15 mouse cellular contexts compared by ENCODE assay signal in the genomic region with DNA sequence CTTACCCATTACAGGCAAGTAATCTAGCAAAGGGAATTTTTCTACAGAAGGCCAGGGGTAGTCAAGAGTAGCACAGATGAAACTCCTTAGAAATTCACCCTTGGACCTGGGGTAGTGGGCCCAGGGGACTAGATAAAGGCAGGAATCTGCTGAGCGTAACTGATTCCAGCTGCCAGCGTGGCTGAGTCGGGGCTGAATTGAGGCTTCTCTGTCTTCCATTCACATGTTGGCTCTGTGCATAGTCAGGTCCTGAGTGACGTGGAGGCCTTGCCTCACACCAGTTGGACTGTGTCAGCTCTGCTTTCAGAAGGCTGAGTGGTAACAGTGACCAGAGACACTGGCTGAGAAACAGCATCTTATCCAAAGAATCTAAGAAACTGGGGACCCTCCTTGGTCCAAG. TPM values are rescaled to one million over a fixed set of nuclear protein-coding genes. Genes with fewer than 3 reads are reported as not detected.
A peak's percentile ranks its signal among the peaks of the same experiment; 100 is the strongest.
DNase-seq lines count a peak whose midpoint lies in the region; ATAC-seq lines count a peak whose summit lies in the region.
"Had no signal": no experiment of that assay in that cellular context is flagged by ENCODE, and none has a peak within 500 bp of the region (broad histone marks: within the 10 kb centered on the region; RNA-seq: fewer than 3 reads in every experiment).

No protein-coding gene starts in this region.

- DNase-seq in hindbrain, embryonic 11.5 days (ENCODE audit: low spot score) = peak; percentile 8
- peak; percentile 23 for DNase-seq in midbrain, embryonic 10.5 days (ENCODE audit: low spot score)
- no peak for DNase-seq in midbrain, embryonic 11.5 days (ENCODE audit: low spot score, missing footprints)
- DNase-seq in yolk sac, embryonic 10.5 days (ENCODE audit: low spot score) = peak; percentile 67
- DNase-seq: cerebellum, adult 2 months; forebrain, postnatal 0 days; retina, postnatal 1 day had no signal

- ATAC-seq in hindbrain, embryonic 11.5 days (ENCODE audit: low FRiP score) = 0 out of 2 replicates have a peak, but pooled peaks have one; percentile 27
- no peak for ATAC-seq in hindbrain, embryonic 12.5 days (ENCODE audit: low FRiP score)
- ATAC-seq in midbrain, embryonic 11.5 days (ENCODE audit: low FRiP score) = no peak
- ATAC-seq in heart, embryonic 15.5 days (replicated peaks; ENCODE audit: insufficient number of reproducible peaks, insufficient read depth, low FRiP score, low read depth) = no peak
- ATAC-seq in CD4-positive, CD25-positive, alpha-beta regulatory T cell, adult 4 months = no peak
- ATAC-seq: forebrain, postnatal 0 days; inflammation-experienced regulatory T-cells, adult 6 months; Patski had no signal

- H3K27me3 ChIP-seq in hindbrain, embryonic 11.5 days (ENCODE audit: control insufficient read depth, insufficient read depth, low read length) = no peaks in the 10 kb centered on the region
- H3K27me3 ChIP-seq in hindbrain, embryonic 12.5 days = no peaks in the 10 kb centered on the region
- H3K27me3 ChIP-seq in midbrain, embryonic 10.5 days (ENCODE audit: low read depth, poor library complexity, severe bottlenecking) = no peaks in the 10 kb centered on the region
- H3K27me3 ChIP-seq in midbrain, embryonic 11.5 days (ENCODE audit: control insufficient read depth, insufficient read depth, low read length) = no peaks in the 10 kb centered on the region
- H3K27me3 ChIP-seq in heart, embryonic 15.5 days = no peaks in the 10 kb centered on the region
- H3K27me3 ChIP-seq: CH12.LX; liver, embryonic 15.5 days; Patski had no signal

- H3K4me1 ChIP-seq in hindbrain, embryonic 11.5 days (replicated peaks; ENCODE audit: control insufficient read depth, insufficient read depth, low read length) = no peaks in the 10 kb centered on the region
- peaks cover 11% of the 10 kb centered on the region; the same call in 1 of the 2 replicates for H3K4me1 ChIP-seq in hindbrain, embryonic 12.5 days
- H3K4me1 ChIP-seq in midbrain, embryonic 10.5 days = peaks cover 8% of the 10 kb centered on the region
- H3K4me1 ChIP-seq in midbrain, embryonic 11.5 days (ENCODE audit: control insufficient read depth, insufficient read depth, low read length) = no peaks in the 10 kb centered on the region
- H3K4me1 ChIP-seq in heart, embryonic 15.5 days (replicated peaks) = peaks cover 71% of the 10 kb centered on the region

- H3K27ac ChIP-seq in hindbrain, embryonic 11.5 days (ENCODE audit: low read depth, low read length) = no peak overlapping the region
- no peak overlapping the region for H3K27ac ChIP-seq in hindbrain, embryonic 12.5 days
- no peak overlapping the region for H3K27ac ChIP-seq in midbrain, embryonic 10.5 days (replicated peaks)
- no peak overlapping the region for H3K27ac ChIP-seq in midbrain, embryonic 11.5 days (ENCODE audit: low read depth, low read length)
- 0 out of 2 replicates have a peak overlapping the region, but pooled peaks have one; percentile 18 for H3K27ac ChIP-seq in heart, embryonic 15.5 days
- H3K27ac ChIP-seq: liver, embryonic 15.5 days had no signal

- H3K36me3 ChIP-seq in hindbrain, embryonic 11.5 days (ENCODE audit: control insufficient read depth, insufficient read depth, low read length) = no peaks in the 10 kb centered on the region
- no peaks in the 10 kb centered on the region for H3K36me3 ChIP-seq in hindbrain, embryonic 12.5 days
- no peaks in the 10 kb centered on the region for H3K36me3 ChIP-seq in midbrain, embryonic 10.5 days
- no peaks in the 10 kb centered on the region for H3K36me3 ChIP-seq in midbrain, embryonic 11.5 days (ENCODE audit: control insufficient read depth, insufficient read depth, low read length)
- no peaks in the 10 kb centered on the region for H3K36me3 ChIP-seq in heart, embryonic 15.5 days
- H3K36me3 ChIP-seq: liver, embryonic 15.5 days had no signal

- no peak overlapping the region for H3K9ac ChIP-seq in hindbrain, embryonic 11.5 days (ENCODE audit: low read depth, low read length)
- no peak overlapping the region for H3K9ac ChIP-seq in hindbrain, embryonic 12.5 days
- H3K9ac ChIP-seq in midbrain, embryonic 11.5 days (ENCODE audit: low read length) = no peak overlapping the region
- H3K9ac ChIP-seq in heart, embryonic 15.5 days = no peak overlapping the region
- H3K9ac ChIP-seq: forebrain, postnatal 0 days; liver, embryonic 15.5 days had no signal

- no peak overlapping the region for H3K4me3 ChIP-seq in hindbrain, embryonic 11.5 days (ENCODE audit: low read depth, low read length)
- no peak overlapping the region for H3K4me3 ChIP-seq in hindbrain, embryonic 12.5 days
- H3K4me3 ChIP-seq in midbrain, embryonic 10.5 days = no peak overlapping the region
- H3K4me3 ChIP-seq in midbrain, embryonic 11.5 days (ENCODE audit: low read depth, low read length) = no peak overlapping the region
- H3K4me3 ChIP-seq in heart, embryonic 15.5 days = no peak overlapping the region
- H3K4me3 ChIP-seq: liver, embryonic 15.5 days; myocyte had no signal

- WGBS in hindbrain, embryonic 11.5 days = 39% methylated on average over 4 of the region's 4 CpGs
- 25% methylated on average over 4 of the region's 4 CpGs for WGBS in hindbrain, embryonic 12.5 days
- 56% methylated on average over 4 of the region's 4 CpGs for WGBS in midbrain, embryonic 10.5 days
- 43% methylated on average over 4 of the region's 4 CpGs for WGBS in midbrain, embryonic 11.5 days
- 35% methylated on average over 4 of the region's 4 CpGs for WGBS in heart, embryonic 15.5 days

- H3K9me3 ChIP-seq in hindbrain, embryonic 11.5 days (ENCODE audit: control insufficient read depth, low read length) = no peaks in the 10 kb centered on the region
- no peaks in the 10 kb centered on the region for H3K9me3 ChIP-seq in hindbrain, embryonic 12.5 days (replicated peaks)
- H3K9me3 ChIP-seq in midbrain, embryonic 10.5 days (replicated peaks) = no peaks in the 10 kb centered on the region
- no peaks in the 10 kb centered on the region for H3K9me3 ChIP-seq in midbrain, embryonic 11.5 days (ENCODE audit: control insufficient read depth, low read length)
- no peaks in the 10 kb centered on the region for H3K9me3 ChIP-seq in heart, embryonic 15.5 days (replicated peaks)
- H3K9me3 ChIP-seq: liver, embryonic 15.5 days had no signal

- no peak overlapping the region for H3K4me2 ChIP-seq in hindbrain, embryonic 11.5 days (replicated peaks; ENCODE audit: low read depth, low read length)
- H3K4me2 ChIP-seq in hindbrain, embryonic 12.5 days (replicated peaks) = no peak overlapping the region
- no peak overlapping the region for H3K4me2 ChIP-seq in midbrain, embryonic 11.5 days
- H3K4me2 ChIP-seq in heart, embryonic 15.5 days = no peak overlapping the region
- H3K4me2 ChIP-seq: liver, embryonic 15.5 days had no signal

RNA-seq across cellular contexts. Expression of a gene that starts 36.6 kb away (rescaled TPM):
- polyA plus RNA-seq in hindbrain, embryonic 11.5 days (2014; fragmentation: Nextera tagmentation; extraction: Ambion mirVana) = 5.8 and 7.4 TPM in 2 replicates
- 7.5 and 8.0 TPM in 2 replicates for polyA plus RNA-seq in hindbrain, embryonic 12.5 days (2016; fragmentation: Nextera tagmentation; extraction: Ambion mirVana)
- 8.5 and 11.4 TPM in 2 replicates for polyA plus RNA-seq in midbrain, embryonic 10.5 days (2016; fragmentation: Nextera tagmentation; extraction: Ambion mirVana)
- polyA plus RNA-seq in midbrain, embryonic 11.5 days (2014; fragmentation: Nextera tagmentation; extraction: Ambion mirVana) = 5.5 and 7.8 TPM in 2 replicates
- polyA plus RNA-seq in heart, embryonic 15.5 days (2015; fragmentation: Nextera tagmentation; extraction: Ambion mirVana) = 21.4 and 21.5 TPM in 2 replicates
- polyA plus RNA-seq in CD4-positive, CD25-positive, alpha-beta regulatory T cell, adult 4 months (2017; shearing (Covaris generic)) = under 1 TPM; 0.31 to 0.80 TPM
